Mouse (Mus musculus): ENCODE measurements around the gene Ddost. TPM values are rescaled to one million over a fixed set of nuclear protein-coding genes. Genes with fewer than 3 reads are reported as not detected.

Gene Ddost
- 10 to 100 TPM; 93.2 to 93.8 TPM for total RNA-seq (2021)
- long read RNA-seq, experiment 1, transcript Ddost-201 (11 exons, 2,120 nt): major isoform, 211 of 230 reads
- long read RNA-seq, experiment 1, partial matches to known transcripts: 11 of 230 reads
- long read RNA-seq, experiment 1, other reads (novel, unspliced or antisense): 8 of 230 reads
- long read RNA-seq, experiment 2, transcript Ddost-201 (11 exons, 2,120 nt): major isoform, 181 of 203 reads
- long read RNA-seq, experiment 2, partial matches to known transcripts: 5 of 203 reads
- long read RNA-seq, experiment 2, other reads (novel, unspliced or antisense): 17 of 203 reads

GRCm38 (mm10) chr4:138304340-138305104 lies at the start of gene Ddost:
Gene Ddost (plus strand): TSS chr4:138304730.
- peak; percentile 97 to 98 for DNase-seq (ENCODE audit: low spot score in 2 of 2)

- DNase-seq (ENCODE audit: low spot score in 2 of 2): no peak
Measured at GRCm38 (mm10) chr4:138257116-138257687, 47.3 kb upstream of the Ddost start.

- no peak for DNase-seq (ENCODE audit: low spot score in 2 of 2)
Measured at GRCm38 (mm10) chr4:138258663-138259062, 45.9 kb upstream of the Ddost start.

- no peak for DNase-seq (ENCODE audit: low spot score in 2 of 2)
Measured at GRCm38 (mm10) chr4:138259482-138259881, 45.0 kb upstream of the Ddost start.

GRCm38 (mm10) chr4:138261843-138262681 lies 42.5 kb upstream of the Ddost start:
- peak; percentile 93 to 94 for DNase-seq (ENCODE audit: low spot score in 2 of 2)

- no peak for DNase-seq (ENCODE audit: low spot score in 2 of 2)
Measured at GRCm38 (mm10) chr4:138267869-138268268, 36.7 kb upstream of the Ddost start.

- peak; percentile 72 to 77 for DNase-seq (ENCODE audit: low spot score in 2 of 2)
Measured at GRCm38 (mm10) chr4:138272011-138272997, 32.2 kb upstream of the Ddost start.

- DNase-seq (ENCODE audit: low spot score in 2 of 2): peak; percentile 56 to 63
Measured at GRCm38 (mm10) chr4:138278346-138278745, 26.2 kb upstream of the Ddost start.

- DNase-seq (ENCODE audit: low spot score in 2 of 2): peak; percentile 58 to 67
Measured at GRCm38 (mm10) chr4:138282834-138283233, 21.7 kb upstream of the Ddost start.

- no peak for DNase-seq (ENCODE audit: low spot score in 2 of 2)
Measured at GRCm38 (mm10) chr4:138286411-138286810, 18.1 kb upstream of the Ddost start.

GRCm38 (mm10) chr4:138288691-138289090 lies 15.8 kb upstream of the Ddost start:
- no peak for DNase-seq (ENCODE audit: low spot score in 2 of 2)

GRCm38 (mm10) chr4:138292028-138292427 lies 12.5 kb upstream of the Ddost start:
- DNase-seq (ENCODE audit: low spot score in 2 of 2): no peak

- no peak for DNase-seq (ENCODE audit: low spot score in 2 of 2)
Measured at GRCm38 (mm10) chr4:138293261-138293948, 11.1 kb upstream of the Ddost start.

- no peak for DNase-seq (ENCODE audit: low spot score in 2 of 2)
Measured at GRCm38 (mm10) chr4:138293949-138294550, 10.5 kb upstream of the Ddost start.

GRCm38 (mm10) chr4:138301271-138301780 lies 3.2 kb upstream of the Ddost start:
- no peak for DNase-seq (ENCODE audit: low spot score in 2 of 2)

- DNase-seq (ENCODE audit: low spot score in 2 of 2): no peak
Measured at GRCm38 (mm10) chr4:138303011-138303410, 1.5 kb upstream of the Ddost start.

GRCm38 (mm10) chr4:138303742-138304141 lies 788 bp upstream of the Ddost start:
- DNase-seq (ENCODE audit: low spot score in 2 of 2): no peak

- DNase-seq (ENCODE audit: low spot score in 2 of 2): no peak
Measured at GRCm38 (mm10) chr4:138307025-138307424, 2.5 kb downstream of the Ddost start.

GRCm38 (mm10) chr4:138307739-138308138 lies 3.2 kb downstream of the Ddost start:
- peak in 1 of 2 experiments; percentile 51 for DNase-seq (ENCODE audit: low spot score in 2 of 2)

Measured in left cerebral cortex, adult 18-20 months (tissue).